Mouse (Mus musculus): ENCODE measurements at regions not wholly inside any gene's neighbourhood (a gene's known extent, or its start where the extent isn't known, plus 50 kb on each side); places are given as distances from the start of the nearest gene placed in this dataset.

GRCm38 (mm10) chr13:19523686-19524085, 96.0 kb downstream of the Epdr1 start:
- Histone ChIP-seq H3K4me1 (replicated peaks; ENCODE audit: control insufficient read depth in 2 of 2, insufficient read depth in 2 of 2, low read length in 1 of 2) (no peaks in the 10 kb centered on the region), H3K36me3 (replicated peaks; ENCODE audit: control insufficient read depth, insufficient read depth, low read depth) (no peaks in the 10 kb centered on the region), H3K9ac (replicated peaks) (no peak overlapping the region), H3K27ac (no peak overlapping the region), H3K27me3 (ENCODE audit: control insufficient read depth, insufficient read depth, low read length) (no peaks in the 10 kb centered on the region), H3K9me3 (ENCODE audit: control insufficient read depth, low read length) (no peaks in the 10 kb centered on the region), H3K4me2 (ENCODE audit: low read depth) (no peak overlapping the region), H3K4me3 (ENCODE audit: insufficient read depth in 1 of 2, low read depth in 2 of 2, low read length in 2 of 2) (no peak overlapping the region)
- WGBS (ENCODE audit: insufficient replicate concordance) = 52% methylated on average over 3 of the region's 3 CpGs
- no peak for TF ChIP-seq CTCF (IDR thresholded peaks at IDR 0.05; ENCODE audit: low read depth)
- ATAC-seq (ENCODE audit: insufficient read depth) (no peak), DNase-seq (ENCODE audit: low read depth in 3 of 3, low spot score in 3 of 3) (no peak)

- Histone ChIP-seq H3K27me3 (ENCODE audit: control insufficient read depth, insufficient read depth, low read length) (no peaks in the 10 kb centered on the region), H3K9ac (replicated peaks) (no peak overlapping the region), H3K4me1 (replicated peaks; ENCODE audit: control insufficient read depth in 2 of 2, insufficient read depth in 2 of 2, low read length in 1 of 2) (peaks cover 5 to 10% of the 10 kb centered on the region in 2 experiments; a peak in 2 of 4 replicates), H3K4me2 (ENCODE audit: low read depth) (no peak overlapping the region), H3K27ac (no peak overlapping the region), H3K4me3 (ENCODE audit: insufficient read depth in 1 of 2, low read depth in 2 of 2, low read length in 2 of 2) (no peak overlapping the region), H3K9me3 (ENCODE audit: control insufficient read depth, low read length) (no peaks in the 10 kb centered on the region), H3K36me3 (replicated peaks; ENCODE audit: control insufficient read depth, insufficient read depth, low read depth) (no peaks in the 10 kb centered on the region)
- TF ChIP-seq CTCF (IDR thresholded peaks at IDR 0.05; ENCODE audit: low read depth) (no peak), EP300 (IDR thresholded peaks at IDR 0.05; ENCODE audit: low read depth) (no peak)
- ATAC-seq (ENCODE audit: insufficient read depth) (no peak), DNase-seq (ENCODE audit: low read depth in 3 of 3, low spot score in 3 of 3) (no peak)
- 32% methylated on average over 9 of the region's 9 CpGs for WGBS (ENCODE audit: insufficient replicate concordance)
Measured at GRCm38 (mm10) chr13:19517938-19518777, 101.6 kb downstream of the Epdr1 start.

- H3K4me3 ChIP-seq (ENCODE audit: insufficient read depth in 1 of 2, low read depth in 2 of 2, low read length in 2 of 2) = no peak overlapping the region
- H3K9ac ChIP-seq (replicated peaks) = no peak overlapping the region
- no peak overlapping the region for H3K4me2 ChIP-seq (ENCODE audit: low read depth)
- 10% methylated on average over 3 of the region's 3 CpGs for WGBS (ENCODE audit: insufficient replicate concordance)
- no peaks in the 10 kb centered on the region for H3K9me3 ChIP-seq (ENCODE audit: control insufficient read depth, low read length)
- no peaks in the 10 kb centered on the region for H3K36me3 ChIP-seq (replicated peaks; ENCODE audit: control insufficient read depth, insufficient read depth, low read depth)
- TF ChIP-seq EP300 (IDR thresholded peaks at IDR 0.05; ENCODE audit: low read depth) = peak; percentile 92
- TF ChIP-seq CTCF (IDR thresholded peaks at IDR 0.05; ENCODE audit: low read depth) = no peak
- DNase-seq (ENCODE audit: low read depth in 3 of 3, low spot score in 3 of 3) = peak in 2 of 3 experiments; percentile 4 to 31
- peaks cover 5 to 10% of the 10 kb centered on the region in 2 experiments; a peak in 2 of 4 replicates for H3K4me1 ChIP-seq (replicated peaks; ENCODE audit: control insufficient read depth in 2 of 2, insufficient read depth in 2 of 2, low read length in 1 of 2)
- H3K27ac ChIP-seq = no peak overlapping the region
- ATAC-seq (ENCODE audit: insufficient read depth) = peak; percentile 88
- no peaks in the 10 kb centered on the region for H3K27me3 ChIP-seq (ENCODE audit: control insufficient read depth, insufficient read depth, low read length)
Measured at GRCm38 (mm10) chr13:19514844-19515555, 104.7 kb downstream of the Epdr1 start.

GRCm38 (mm10) chr13:19506543-19506942, 110.9 kb upstream of the Stard3nl start:
- TF ChIP-seq EP300 (IDR thresholded peaks at IDR 0.05; ENCODE audit: low read depth) (no peak), CTCF (IDR thresholded peaks at IDR 0.05; ENCODE audit: low read depth) (no peak)
- DNase-seq (ENCODE audit: low read depth in 3 of 3, low spot score in 3 of 3) (no peak), ATAC-seq (ENCODE audit: insufficient read depth) (no peak)
- 37% methylated on average over 3 of the region's 3 CpGs for WGBS (ENCODE audit: insufficient replicate concordance)
- Histone ChIP-seq H3K27ac (no peak overlapping the region), H3K4me2 (ENCODE audit: low read depth) (no peak overlapping the region), H3K4me1 (replicated peaks; ENCODE audit: control insufficient read depth in 2 of 2, insufficient read depth in 2 of 2, low read length in 1 of 2) (no peaks in the 10 kb centered on the region), H3K9ac (replicated peaks) (no peak overlapping the region), H3K36me3 (replicated peaks; ENCODE audit: control insufficient read depth, insufficient read depth, low read depth) (no peaks in the 10 kb centered on the region), H3K4me3 (ENCODE audit: insufficient read depth in 1 of 2, low read depth in 2 of 2, low read length in 2 of 2) (no peak overlapping the region), H3K9me3 (ENCODE audit: control insufficient read depth, low read length) (no peaks in the 10 kb centered on the region), H3K27me3 (ENCODE audit: control insufficient read depth, insufficient read depth, low read length) (no peaks in the 10 kb centered on the region)

- H3K4me3 ChIP-seq (ENCODE audit: insufficient read depth in 1 of 2, low read depth in 2 of 2, low read length in 2 of 2) = no peak overlapping the region
Measured at GRCm38 (mm10) chr13:19504241-19504640, 108.6 kb upstream of the Stard3nl start.

More at GRCm38 (mm10) chr13:19504241-19504640, 108.6 kb upstream of the Stard3nl start:
- ATAC-seq (ENCODE audit: insufficient read depth) = no peak
- no peaks in the 10 kb centered on the region for H3K4me1 ChIP-seq (replicated peaks; ENCODE audit: control insufficient read depth in 2 of 2, insufficient read depth in 2 of 2, low read length in 1 of 2)
- no peak overlapping the region for H3K27ac ChIP-seq
- H3K36me3 ChIP-seq (replicated peaks; ENCODE audit: control insufficient read depth, insufficient read depth, low read depth) = no peaks in the 10 kb centered on the region
- no peak overlapping the region for H3K4me2 ChIP-seq (ENCODE audit: low read depth)
- no peak for TF ChIP-seq CTCF (IDR thresholded peaks at IDR 0.05; ENCODE audit: low read depth)
- TF ChIP-seq EP300 (IDR thresholded peaks at IDR 0.05; ENCODE audit: low read depth) = no peak
- no peak for DNase-seq (ENCODE audit: low read depth in 3 of 3, low spot score in 3 of 3)
- no peak overlapping the region for H3K9ac ChIP-seq (replicated peaks)
- H3K27me3 ChIP-seq (ENCODE audit: control insufficient read depth, insufficient read depth, low read length) = no peaks in the 10 kb centered on the region
- H3K9me3 ChIP-seq (ENCODE audit: control insufficient read depth, low read length) = no peaks in the 10 kb centered on the region

Measured in liver, embryonic 14.5 days (tissue).